Mouse (Mus musculus): Measurements from ENCODE around the gene Ppp1r37. TPM values are rescaled to one million over a fixed set of nuclear protein-coding genes. Genes with fewer than 3 reads are reported as not detected.

Gene Ppp1r37
- polyA plus RNA-seq, 1 experiment from 2014 or later: 7.1 TPM

DNA sequence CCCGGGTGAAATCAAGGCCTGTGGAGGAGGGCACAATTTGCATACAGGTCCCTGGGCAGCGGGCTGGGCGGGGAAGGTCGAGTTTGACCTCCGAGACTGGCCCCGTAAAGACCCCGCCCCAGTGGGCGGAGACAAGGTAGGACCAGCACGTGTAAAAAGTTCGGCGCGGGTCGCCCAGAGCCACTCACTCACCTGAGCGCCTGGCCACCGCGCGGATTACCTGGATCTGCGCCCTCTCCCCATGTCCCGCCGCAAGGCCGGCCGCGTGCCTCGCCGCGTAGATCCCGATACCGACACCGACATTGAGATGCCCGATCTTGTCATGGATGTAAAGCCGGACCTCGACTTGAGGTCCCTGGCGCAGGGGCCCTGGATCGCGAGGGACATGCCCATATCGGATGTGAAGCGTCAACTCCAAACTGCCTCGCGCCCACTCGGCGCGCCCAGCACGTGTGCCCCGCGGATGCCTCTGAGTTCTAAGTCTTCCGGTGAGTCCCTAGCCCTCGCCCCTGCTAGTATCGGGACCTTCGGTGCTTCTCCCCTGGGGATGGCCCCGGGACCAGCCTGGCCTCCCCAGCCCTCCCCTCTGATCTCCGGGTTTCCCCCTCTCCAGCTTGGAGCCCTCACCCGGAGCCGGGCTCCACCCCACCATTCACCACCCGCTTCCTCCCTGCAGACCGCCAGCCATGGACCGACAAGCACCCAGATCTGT lies 14.4 kb upstream of the Ppp1r37 start, which contains the start of the genes Zfp296 and Gemin7:
TSS of gene Zfp296 (plus strand) at position 147 of the 712 bp plus-strand sequence.
TSS of gene Gemin7 (minus strand) at position 455 of the 712 bp plus-strand sequence.
- under 1% methylated on average over 56 of the region's 56 CpGs for WGBS
- Histone ChIP-seq H3K9me3 (ENCODE audit: control insufficient read depth, low read depth, low read length) (no peaks in the 10 kb centered on the region), H3K36me3 (ENCODE audit: control insufficient read depth, insufficient read depth, low read length) (peaks cover 20% of the 10 kb centered on the region), H3K27me3 (ENCODE audit: control insufficient read depth, insufficient read depth, low read length) (peaks cover 15% of the 10 kb centered on the region), H3K4me1 (ENCODE audit: control insufficient read depth, insufficient read depth, low read length) (peaks cover 13% of the 10 kb centered on the region; the same call in 1 of the 2 replicates), H3K27ac (ENCODE audit: low read length) (no peak within 1 kb of the TSS), H3K4me2 (replicated peaks; ENCODE audit: low read depth, low read length) (peak within 1 kb of the TSS; percentile 73), H3K4me3 (ENCODE audit: low read depth, low read length) (peak within 1 kb of the TSS; percentile 34), H3K9ac (replicated peaks; ENCODE audit: low read depth, low read length) (peak within 1 kb of the TSS; percentile 28; the same call in 1 of the 2 replicates)
- ATAC-seq (ENCODE audit: insufficient number of reproducible peaks, insufficient read depth, low FRiP score, low read depth): 0 out of 2 replicates have a peak, but pooled peaks have one; percentile 7

DNA sequence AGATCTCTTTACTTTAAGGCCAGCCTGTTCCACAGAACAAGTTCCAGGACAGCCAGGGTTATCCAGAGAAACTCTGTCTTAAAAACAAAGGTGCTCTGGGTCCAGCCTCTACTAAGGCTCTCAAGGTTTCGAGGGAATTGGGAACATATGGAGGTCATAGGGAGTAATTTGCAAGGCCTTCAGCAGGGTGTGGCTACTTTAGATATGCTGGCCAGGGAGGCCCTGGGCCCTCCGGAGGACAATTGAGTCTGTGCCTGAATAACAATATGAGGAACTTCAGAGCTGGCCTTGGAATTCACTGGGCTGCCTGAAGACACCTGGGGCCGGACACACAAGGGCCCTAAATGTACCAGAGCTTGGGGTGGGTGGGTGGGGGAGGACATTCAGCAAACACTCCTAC lies 12.7 kb upstream of the Ppp1r37 start:
- Histone ChIP-seq H3K27ac (ENCODE audit: low read length) (no peak overlapping the region), H3K9ac (replicated peaks; ENCODE audit: low read depth, low read length) (no peak overlapping the region), H3K4me2 (replicated peaks; ENCODE audit: low read depth, low read length) (no peak overlapping the region), H3K36me3 (ENCODE audit: control insufficient read depth, insufficient read depth, low read length) (peaks cover 6% of the 10 kb centered on the region; the same call in 1 of the 2 replicates), H3K27me3 (ENCODE audit: control insufficient read depth, insufficient read depth, low read length) (peaks cover 15% of the 10 kb centered on the region), H3K4me3 (ENCODE audit: low read depth, low read length) (no peak overlapping the region), H3K9me3 (ENCODE audit: control insufficient read depth, low read depth, low read length) (no peaks in the 10 kb centered on the region), H3K4me1 (ENCODE audit: control insufficient read depth, insufficient read depth, low read length) (peaks cover 22% of the 10 kb centered on the region)
- 55% methylated on average over 3 of the region's 3 CpGs for WGBS
- ATAC-seq (ENCODE audit: insufficient number of reproducible peaks, insufficient read depth, low FRiP score, low read depth): no peak

DNA sequence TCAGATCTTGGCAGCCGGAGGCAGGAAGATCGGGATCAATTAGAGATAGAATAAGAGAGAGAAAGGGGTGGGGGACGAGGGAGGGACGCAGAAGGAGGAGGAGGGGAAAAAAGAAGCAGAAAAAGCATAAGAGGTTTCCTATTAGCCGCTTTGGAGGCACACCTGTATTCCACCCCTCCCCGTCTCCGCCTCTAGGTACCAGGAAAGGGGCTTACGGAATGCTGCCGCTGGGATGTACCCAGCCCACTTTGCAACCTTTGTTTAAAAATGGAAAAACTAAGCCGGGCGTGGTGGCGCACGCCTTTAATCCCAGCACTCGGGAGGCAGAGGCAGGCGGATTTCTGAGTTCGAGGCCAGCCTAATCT lies 10.9 kb upstream of the Ppp1r37 start:
- Histone ChIP-seq H3K27ac (ENCODE audit: low read length) (peak overlapping the region; percentile 85; the same call in 1 of the 2 replicates), H3K9me3 (ENCODE audit: control insufficient read depth, low read depth, low read length) (no peaks in the 10 kb centered on the region), H3K27me3 (ENCODE audit: control insufficient read depth, insufficient read depth, low read length) (peaks cover 15% of the 10 kb centered on the region), H3K36me3 (ENCODE audit: control insufficient read depth, insufficient read depth, low read length) (peaks cover 7% of the 10 kb centered on the region; the same call in 1 of the 2 replicates), H3K4me1 (ENCODE audit: control insufficient read depth, insufficient read depth, low read length) (peaks cover 22% of the 10 kb centered on the region), H3K9ac (replicated peaks; ENCODE audit: low read depth, low read length) (peak overlapping the region; percentile 80), H3K4me2 (replicated peaks; ENCODE audit: low read depth, low read length) (peak overlapping the region; percentile 89), H3K4me3 (ENCODE audit: low read depth, low read length) (peak overlapping the region; percentile 74)
- 19% methylated on average over 16 of the region's 16 CpGs for WGBS
- ATAC-seq (ENCODE audit: insufficient number of reproducible peaks, insufficient read depth, low FRiP score, low read depth): no peak

DNA sequence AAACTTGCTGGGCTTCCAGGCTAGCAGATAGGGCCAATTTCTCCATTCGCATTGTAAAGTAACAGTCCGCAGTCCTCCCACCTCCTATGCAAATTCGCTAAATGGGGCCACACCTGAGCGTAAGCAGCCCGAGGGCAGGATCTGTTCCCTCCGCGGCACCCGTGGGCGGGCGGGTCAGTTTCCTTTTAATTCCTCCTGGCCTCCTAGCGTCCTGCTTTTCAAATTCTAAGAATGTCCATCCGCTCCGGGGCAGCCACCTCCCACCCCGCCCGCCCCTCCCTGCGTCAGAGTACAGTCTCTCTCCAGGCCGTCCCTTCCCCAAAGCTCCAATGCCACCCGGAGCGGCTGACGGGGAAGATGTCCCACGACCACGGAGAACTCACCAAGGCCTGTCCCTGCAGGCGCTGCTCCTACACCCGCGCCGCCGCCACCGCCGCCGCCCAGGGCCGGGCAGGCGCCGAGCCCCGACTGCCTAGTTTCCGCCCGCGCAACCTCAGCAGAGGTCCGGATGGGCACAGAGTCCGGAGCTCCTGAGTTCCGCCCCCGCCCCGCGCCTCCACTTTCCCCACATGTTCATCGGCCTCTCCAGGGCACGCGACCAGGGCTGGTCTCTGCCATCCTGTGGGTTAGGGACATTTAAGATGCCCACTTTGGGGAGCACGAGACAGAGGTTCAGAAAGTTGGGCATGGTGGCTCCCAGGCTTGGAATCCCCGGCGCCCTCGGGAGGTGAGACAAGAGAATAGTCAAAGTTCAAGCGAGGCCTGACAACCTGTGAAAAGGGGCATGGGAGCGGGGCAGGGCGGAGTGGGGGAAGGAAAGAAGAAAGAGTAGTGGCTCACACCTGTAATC lies 10.3 kb upstream of the Ppp1r37 start:
- Histone ChIP-seq H3K4me2 (replicated peaks; ENCODE audit: low read depth, low read length) (peak overlapping the region; percentile 89), H3K4me3 (ENCODE audit: low read depth, low read length) (peak overlapping the region; percentile 74), H3K9me3 (ENCODE audit: control insufficient read depth, low read depth, low read length) (no peaks in the 10 kb centered on the region), H3K9ac (replicated peaks; ENCODE audit: low read depth, low read length) (peak overlapping the region; percentile 80), H3K27me3 (ENCODE audit: control insufficient read depth, insufficient read depth, low read length) (peaks cover 12% of the 10 kb centered on the region), H3K4me1 (ENCODE audit: control insufficient read depth, insufficient read depth, low read length) (peaks cover 22% of the 10 kb centered on the region), H3K36me3 (ENCODE audit: control insufficient read depth, insufficient read depth, low read length) (peaks cover 9% of the 10 kb centered on the region; the same call in 1 of the 2 replicates), H3K27ac (ENCODE audit: low read length) (peak overlapping the region; percentile 85)
- under 1% methylated on average over 53 of the region's 53 CpGs for WGBS
- peak; percentile 85 for ATAC-seq (ENCODE audit: insufficient number of reproducible peaks, insufficient read depth, low FRiP score, low read depth)

DNA sequence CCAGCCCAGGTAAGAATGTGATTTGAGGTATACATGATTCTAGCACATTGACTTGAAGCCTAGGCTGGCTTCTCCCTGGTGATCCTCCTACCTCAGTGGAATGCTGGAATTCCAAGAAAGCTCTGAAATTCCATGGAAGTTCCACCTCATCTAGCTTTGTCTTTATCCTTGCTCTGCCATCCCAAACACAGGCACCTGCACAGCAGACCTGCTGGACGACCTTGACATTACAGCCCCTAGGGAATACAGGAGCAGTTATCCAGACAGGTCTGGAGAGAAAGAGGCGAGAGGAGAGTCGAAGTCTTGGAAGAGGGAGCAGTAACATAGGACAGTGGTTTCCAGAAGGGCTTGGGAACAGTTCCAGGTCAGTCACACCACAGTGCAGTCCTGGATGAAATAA lies 6.8 kb upstream of the Ppp1r37 start:
- ATAC-seq (ENCODE audit: insufficient number of reproducible peaks, insufficient read depth, low FRiP score, low read depth): no peak
- Histone ChIP-seq H3K4me2 (replicated peaks; ENCODE audit: low read depth, low read length) (no peak overlapping the region), H3K27me3 (ENCODE audit: control insufficient read depth, insufficient read depth, low read length) (no peaks in the 10 kb centered on the region), H3K4me1 (ENCODE audit: control insufficient read depth, insufficient read depth, low read length) (peaks cover 13% of the 10 kb centered on the region), H3K4me3 (ENCODE audit: low read depth, low read length) (no peak overlapping the region), H3K36me3 (ENCODE audit: control insufficient read depth, insufficient read depth, low read length) (peaks cover 23% of the 10 kb centered on the region), H3K9ac (replicated peaks; ENCODE audit: low read depth, low read length) (no peak overlapping the region), H3K9me3 (ENCODE audit: control insufficient read depth, low read depth, low read length) (no peaks in the 10 kb centered on the region), H3K27ac (ENCODE audit: low read length) (no peak overlapping the region)
- WGBS: 77% methylated on average over 3 of the region's 3 CpGs

DNA sequence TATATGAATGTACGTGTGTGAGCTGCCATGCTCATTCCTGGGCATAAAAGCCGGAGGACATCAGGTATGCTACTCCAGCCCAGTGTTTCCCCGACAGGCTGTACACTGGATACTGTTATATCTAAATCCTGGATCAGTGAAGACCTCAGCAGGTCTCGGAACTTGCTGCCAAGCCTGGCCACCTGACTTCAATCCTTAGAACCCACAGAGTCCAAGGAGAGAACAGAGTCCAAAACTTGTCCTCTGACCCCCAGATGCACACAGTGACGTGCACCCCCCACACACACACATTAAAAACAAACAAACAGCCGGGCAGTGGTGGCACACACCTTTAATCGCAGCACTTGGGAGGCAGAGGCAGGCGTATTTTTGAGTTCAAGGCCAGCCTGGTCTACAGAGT lies 4.5 kb upstream of the Ppp1r37 start:
- Histone ChIP-seq H3K27me3 (ENCODE audit: control insufficient read depth, insufficient read depth, low read length) (no peaks in the 10 kb centered on the region), H3K27ac (ENCODE audit: low read length) (no peak overlapping the region), H3K9ac (replicated peaks; ENCODE audit: low read depth, low read length) (no peak overlapping the region), H3K4me1 (ENCODE audit: control insufficient read depth, insufficient read depth, low read length) (peaks cover 10% of the 10 kb centered on the region), H3K9me3 (ENCODE audit: control insufficient read depth, low read depth, low read length) (no peaks in the 10 kb centered on the region), H3K36me3 (ENCODE audit: control insufficient read depth, insufficient read depth, low read length) (peaks cover 29% of the 10 kb centered on the region), H3K4me2 (replicated peaks; ENCODE audit: low read depth, low read length) (no peak overlapping the region), H3K4me3 (ENCODE audit: low read depth, low read length) (no peak overlapping the region)
- ATAC-seq (ENCODE audit: insufficient number of reproducible peaks, insufficient read depth, low FRiP score, low read depth): no peak
- 91% methylated on average over 8 of the region's 8 CpGs for WGBS

DNA sequence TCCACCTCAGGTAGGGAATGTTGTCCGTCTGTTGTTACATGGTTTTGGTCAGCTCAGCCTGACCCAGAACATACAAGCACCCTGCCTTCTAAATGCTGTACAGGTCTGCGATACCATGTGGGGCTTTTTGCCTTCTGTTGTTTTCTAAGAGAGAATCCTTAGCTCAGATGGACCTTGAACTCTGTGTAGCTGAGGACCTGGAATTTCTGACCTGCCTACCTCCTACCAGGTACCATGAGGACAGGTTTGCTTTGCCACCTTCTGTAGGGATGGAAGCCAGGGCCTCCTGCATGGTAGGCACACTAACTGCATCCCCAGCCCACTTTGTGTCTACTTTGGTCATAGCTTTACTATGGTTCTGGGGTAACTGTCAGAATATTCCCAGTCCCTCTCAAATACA lies 2.9 kb upstream of the Ppp1r37 start:
- Histone ChIP-seq H3K9ac (replicated peaks; ENCODE audit: low read depth, low read length) (no peak overlapping the region), H3K36me3 (ENCODE audit: control insufficient read depth, insufficient read depth, low read length) (peaks cover 29% of the 10 kb centered on the region), H3K27me3 (ENCODE audit: control insufficient read depth, insufficient read depth, low read length) (no peaks in the 10 kb centered on the region), H3K27ac (ENCODE audit: low read length) (no peak overlapping the region), H3K4me3 (ENCODE audit: low read depth, low read length) (no peak overlapping the region), H3K4me2 (replicated peaks; ENCODE audit: low read depth, low read length) (no peak overlapping the region), H3K9me3 (ENCODE audit: control insufficient read depth, low read depth, low read length) (no peaks in the 10 kb centered on the region), H3K4me1 (ENCODE audit: control insufficient read depth, insufficient read depth, low read length) (peaks cover 3% of the 10 kb centered on the region; the same call in 1 of the 2 replicates)
- ATAC-seq (ENCODE audit: insufficient number of reproducible peaks, insufficient read depth, low FRiP score, low read depth): no peak
- 89% methylated on average over 2 of the region's 2 CpGs for WGBS

DNA sequence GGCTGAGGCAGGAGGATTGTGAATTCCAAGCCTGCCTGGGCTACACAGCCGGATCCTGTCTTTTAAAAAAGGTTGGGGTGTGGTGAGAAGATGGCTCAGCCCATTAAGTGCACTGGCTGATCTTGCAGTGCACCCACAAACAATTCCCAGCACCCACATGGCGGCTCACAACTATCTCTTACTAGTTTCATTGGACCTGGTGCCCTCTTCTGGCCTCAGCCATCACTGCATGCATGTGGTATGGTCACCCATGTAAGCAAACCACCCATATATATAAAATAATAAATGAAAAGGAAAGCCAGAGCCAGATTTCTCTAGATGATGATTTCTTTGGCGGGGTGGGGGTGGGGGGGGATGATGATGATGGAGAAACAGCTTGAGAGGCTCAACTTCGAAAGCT lies 1.6 kb upstream of the Ppp1r37 start:
- no peak overlapping the region for H3K4me2 ChIP-seq (replicated peaks; ENCODE audit: low read depth, low read length)
- no peaks in the 10 kb centered on the region for H3K9me3 ChIP-seq (ENCODE audit: control insufficient read depth, low read depth, low read length)
- WGBS: 94% methylated on average over 4 of the region's 4 CpGs
- H3K4me1 ChIP-seq (ENCODE audit: control insufficient read depth, insufficient read depth, low read length): peaks cover 17% of the 10 kb centered on the region
- H3K27me3 ChIP-seq (ENCODE audit: control insufficient read depth, insufficient read depth, low read length): no peaks in the 10 kb centered on the region
- no peak overlapping the region for H3K4me3 ChIP-seq (ENCODE audit: low read depth, low read length)
- no peak for ATAC-seq (ENCODE audit: insufficient number of reproducible peaks, insufficient read depth, low FRiP score, low read depth)
- H3K36me3 ChIP-seq (ENCODE audit: control insufficient read depth, insufficient read depth, low read length): peaks cover 29% of the 10 kb centered on the region
- no peak overlapping the region for H3K9ac ChIP-seq (replicated peaks; ENCODE audit: low read depth, low read length)
- no peak overlapping the region for H3K27ac ChIP-seq (ENCODE audit: low read length)

All from stomach, embryonic 14.5 days (tissue).